Mouse (Mus musculus): ENCODE results near the gene Oaf.

DNA sequence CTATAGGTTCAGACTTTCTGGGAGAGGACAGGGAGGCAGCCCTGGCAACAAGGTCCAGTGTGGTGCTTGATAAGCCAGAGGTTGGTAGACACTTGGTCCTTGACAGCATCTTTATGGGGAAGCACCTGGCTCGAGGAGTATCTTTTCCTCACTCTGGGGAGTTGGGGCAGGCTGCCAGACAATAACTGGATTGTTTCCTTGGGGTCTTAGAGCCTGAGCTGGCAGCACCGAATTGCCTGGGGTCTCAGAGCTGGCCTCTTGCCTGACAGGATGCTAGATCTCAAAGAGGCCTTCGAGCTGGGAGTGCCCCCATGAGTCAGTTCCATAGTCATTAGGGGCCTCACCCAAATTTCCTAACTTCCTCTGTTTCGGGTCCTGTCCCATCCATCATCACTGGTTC, 1.6 kb upstream of the Oaf start:
- TF ChIP-seq CTCF (IDR thresholded peaks at IDR 0.05; ENCODE audit: borderline replicate concordance, extremely low read depth, insufficient read depth, insufficient read length) (no peak), POLR2A (IDR thresholded peaks at IDR 0.05; ENCODE audit: borderline replicate concordance, extremely low read depth, insufficient read depth, insufficient read length, poor library complexity, severe bottlenecking) (no peak)
